Mouse (Mus musculus): ENCODE results near the gene Slc29a3. TPM values are rescaled to one million over a fixed set of nuclear protein-coding genes. Genes with fewer than 3 reads are reported as not detected.

The Slc29a3 gene
- polyA plus RNA-seq, 1 experiment: 8.5 TPM

GRCm38 (mm10) chr10:60735737-60736136 is 16.9 kb downstream of the Slc29a3 start:
- Histone ChIP-seq H3K4me1 (ENCODE audit: control insufficient read depth, insufficient read depth, low read length) (no peaks in the 10 kb centered on the region; the same call in 1 of the 2 replicates), H3K27ac (ENCODE audit: insufficient read depth, low read length) (no peak overlapping the region), H3K4me3 (ENCODE audit: insufficient read depth, low read length) (no peak overlapping the region)
- TF ChIP-seq POLR2A (IDR thresholded peaks at IDR 0.05; ENCODE audit: extremely low read depth, insufficient read depth, low read length): no peak
- no peak for TF ChIP-seq CTCF (IDR thresholded peaks at IDR 0.05; ENCODE audit: extremely low read depth, insufficient read depth, low read length)

GRCm38 (mm10) chr10:60733471-60733870 is 19.1 kb downstream of the Slc29a3 start:
- Histone ChIP-seq H3K27ac (ENCODE audit: insufficient read depth, low read length) (no peak overlapping the region), H3K4me3 (ENCODE audit: insufficient read depth, low read length) (no peak overlapping the region), H3K4me1 (ENCODE audit: control insufficient read depth, insufficient read depth, low read length) (no peaks in the 10 kb centered on the region; the same call in 1 of the 2 replicates)
- TF ChIP-seq POLR2A (IDR thresholded peaks at IDR 0.05; ENCODE audit: extremely low read depth, insufficient read depth, low read length) (no peak), CTCF (IDR thresholded peaks at IDR 0.05; ENCODE audit: extremely low read depth, insufficient read depth, low read length) (no peak)

- TF ChIP-seq CTCF (IDR thresholded peaks at IDR 0.05; ENCODE audit: extremely low read depth, insufficient read depth, low read length): no peak
- no peak for TF ChIP-seq POLR2A (IDR thresholded peaks at IDR 0.05; ENCODE audit: extremely low read depth, insufficient read depth, low read length)
- H3K4me1 ChIP-seq (ENCODE audit: control insufficient read depth, insufficient read depth, low read length): no peaks in the 10 kb centered on the region; the same call in 1 of the 2 replicates
- no peak overlapping the region for H3K27ac ChIP-seq (ENCODE audit: insufficient read depth, low read length)
- H3K4me3 ChIP-seq (ENCODE audit: insufficient read depth, low read length): no peak overlapping the region
Measured at GRCm38 (mm10) chr10:60732397-60732861, 20.2 kb downstream of the Slc29a3 start.

GRCm38 (mm10) chr10:60731742-60732141 is 20.9 kb downstream of the Slc29a3 start:
- no peaks in the 10 kb centered on the region; the same call in 1 of the 2 replicates for H3K4me1 ChIP-seq (ENCODE audit: control insufficient read depth, insufficient read depth, low read length)
- TF ChIP-seq POLR2A (IDR thresholded peaks at IDR 0.05; ENCODE audit: extremely low read depth, insufficient read depth, low read length): no peak
- TF ChIP-seq CTCF (IDR thresholded peaks at IDR 0.05; ENCODE audit: extremely low read depth, insufficient read depth, low read length): no peak
- H3K4me3 ChIP-seq (ENCODE audit: insufficient read depth, low read length): no peak overlapping the region
- H3K27ac ChIP-seq (ENCODE audit: insufficient read depth, low read length): no peak overlapping the region

- Histone ChIP-seq H3K27ac (ENCODE audit: insufficient read depth, low read length) (no peak overlapping the region), H3K4me3 (ENCODE audit: insufficient read depth, low read length) (no peak overlapping the region), H3K4me1 (ENCODE audit: control insufficient read depth, insufficient read depth, low read length) (no peaks in the 10 kb centered on the region)
- TF ChIP-seq CTCF (IDR thresholded peaks at IDR 0.05; ENCODE audit: extremely low read depth, insufficient read depth, low read length): no peak
- TF ChIP-seq POLR2A (IDR thresholded peaks at IDR 0.05; ENCODE audit: extremely low read depth, insufficient read depth, low read length): no peak
Measured at GRCm38 (mm10) chr10:60727301-60727700, 25.3 kb downstream of the Slc29a3 start.

GRCm38 (mm10) chr10:60726896-60727295 is 25.7 kb downstream of the Slc29a3 start:
- no peak overlapping the region for H3K4me3 ChIP-seq (ENCODE audit: insufficient read depth, low read length)
- TF ChIP-seq POLR2A (IDR thresholded peaks at IDR 0.05; ENCODE audit: extremely low read depth, insufficient read depth, low read length) (no peak), CTCF (IDR thresholded peaks at IDR 0.05; ENCODE audit: extremely low read depth, insufficient read depth, low read length) (no peak)
- H3K4me1 ChIP-seq (ENCODE audit: control insufficient read depth, insufficient read depth, low read length): no peaks in the 10 kb centered on the region

GRCm38 (mm10) chr10:60724496-60724895 is 28.1 kb downstream of the Slc29a3 start:
- no peak for TF ChIP-seq POLR2A (IDR thresholded peaks at IDR 0.05; ENCODE audit: extremely low read depth, insufficient read depth, low read length)
- no peak overlapping the region for H3K27ac ChIP-seq (ENCODE audit: insufficient read depth, low read length)

More at GRCm38 (mm10) chr10:60726896-60727295, 25.7 kb downstream of the Slc29a3 start:
- H3K27ac ChIP-seq (ENCODE audit: insufficient read depth, low read length): no peak overlapping the region

GRCm38 (mm10) chr10:60723345-60723744 is 29.2 kb downstream of the Slc29a3 start:
- no peaks in the 10 kb centered on the region for H3K4me1 ChIP-seq (ENCODE audit: control insufficient read depth, insufficient read depth, low read length)
- H3K4me3 ChIP-seq (ENCODE audit: insufficient read depth, low read length): no peak overlapping the region
- no peak overlapping the region for H3K27ac ChIP-seq (ENCODE audit: insufficient read depth, low read length)
- no peak for TF ChIP-seq CTCF (IDR thresholded peaks at IDR 0.05; ENCODE audit: extremely low read depth, insufficient read depth, low read length)
- TF ChIP-seq POLR2A (IDR thresholded peaks at IDR 0.05; ENCODE audit: extremely low read depth, insufficient read depth, low read length): no peak

More at GRCm38 (mm10) chr10:60724496-60724895, 28.1 kb downstream of the Slc29a3 start:
- no peaks in the 10 kb centered on the region for H3K4me1 ChIP-seq (ENCODE audit: control insufficient read depth, insufficient read depth, low read length)
- no peak overlapping the region for H3K4me3 ChIP-seq (ENCODE audit: insufficient read depth, low read length)

- no peak overlapping the region for H3K27ac ChIP-seq (ENCODE audit: insufficient read depth, low read length)
Measured at GRCm38 (mm10) chr10:60721640-60722039, 31.0 kb downstream of the Slc29a3 start.

GRCm38 (mm10) chr10:60720461-60720860 is 32.1 kb downstream of the Slc29a3 start:
- TF ChIP-seq POLR2A (IDR thresholded peaks at IDR 0.05; ENCODE audit: extremely low read depth, insufficient read depth, low read length) (no peak), CTCF (IDR thresholded peaks at IDR 0.05; ENCODE audit: extremely low read depth, insufficient read depth, low read length) (no peak)
- Histone ChIP-seq H3K27ac (ENCODE audit: insufficient read depth, low read length) (no peak overlapping the region), H3K4me1 (ENCODE audit: control insufficient read depth, insufficient read depth, low read length) (no peaks in the 10 kb centered on the region), H3K4me3 (ENCODE audit: insufficient read depth, low read length) (no peak overlapping the region)

More at GRCm38 (mm10) chr10:60721640-60722039, 31.0 kb downstream of the Slc29a3 start:
- TF ChIP-seq POLR2A (IDR thresholded peaks at IDR 0.05; ENCODE audit: extremely low read depth, insufficient read depth, low read length): no peak
- no peak for TF ChIP-seq CTCF (IDR thresholded peaks at IDR 0.05; ENCODE audit: extremely low read depth, insufficient read depth, low read length)
- no peak overlapping the region for H3K4me3 ChIP-seq (ENCODE audit: insufficient read depth, low read length)
- no peaks in the 10 kb centered on the region for H3K4me1 ChIP-seq (ENCODE audit: control insufficient read depth, insufficient read depth, low read length)

All from cortical plate, adult 2 months (tissue).